Mouse (Mus musculus): ENCODE results near the gene Cfap73.

- TF ChIP-seq POLR2A (IDR thresholded peaks at IDR 0.05; ENCODE audit: borderline replicate concordance, insufficient read depth, low read length): no peak
- TF ChIP-seq CTCF (IDR thresholded peaks at IDR 0.05; ENCODE audit: borderline replicate concordance, insufficient read depth, low read depth, low read length): no peak
These were observed 5.4 kb downstream of the Cfap73 start for GRCm38 (mm10) chr5:120628624-120629023.

All from cerebellum, adult 2 months (tissue).